Mouse (Mus musculus): ENCODE results near the gene Tbxa2r. TPM values are rescaled to one million over a fixed set of nuclear protein-coding genes. Genes with fewer than 3 reads are reported as not detected.

Gene Tbxa2r
- polyA plus RNA-seq, 1 experiment, result 0.47 TPM

GRCm38 (mm10) chr10:81349146-81349545 lies 20.6 kb downstream of the Tbxa2r start:
- no peak overlapping the region for H3K27ac ChIP-seq (ENCODE audit: control insufficient read depth, insufficient read depth, low read depth, low read length)
- H3K27me3 ChIP-seq (ENCODE audit: control insufficient read depth, insufficient read depth, low read length), result no peaks in the 10 kb centered on the region
- no peak for TF ChIP-seq CTCF (IDR thresholded peaks at IDR 0.05; ENCODE audit: control insufficient read depth, insufficient read depth, insufficient replicate concordance, low read depth, low read length)
- no peak for TF ChIP-seq POLR2A (IDR thresholded peaks at IDR 0.05; ENCODE audit: control insufficient read depth, low read depth, low read length)

GRCm38 (mm10) chr10:81349961-81350350 lies 21.4 kb downstream of the Tbxa2r start:
- H3K27ac ChIP-seq (ENCODE audit: control insufficient read depth, insufficient read depth, low read depth, low read length), result no peak overlapping the region
- H3K4me1 ChIP-seq (ENCODE audit: control insufficient read depth, insufficient read depth, low read length), result peaks cover 34% of the 10 kb centered on the region

More at GRCm38 (mm10) chr10:81349146-81349545, 20.6 kb downstream of the Tbxa2r start:
- Histone ChIP-seq H3K4me1 (ENCODE audit: control insufficient read depth, insufficient read depth, low read length) (peaks cover 32% of the 10 kb centered on the region), H3K4me3 (ENCODE audit: control insufficient read depth, low read depth, low read length) (no peak overlapping the region), H3K36me3 (ENCODE audit: control insufficient read depth, insufficient read depth, low read length) (no peaks in the 10 kb centered on the region)

GRCm38 (mm10) chr10:81350351-81351063 lies 22.0 kb downstream of the Tbxa2r start, which contains the start of gene Hmg20b:
TSS of gene Hmg20b (minus strand) at chr10:81350480.
- Histone ChIP-seq H3K4me3 (ENCODE audit: control insufficient read depth, low read depth, low read length) (peak within 1 kb of the TSS; percentile 83), H3K27ac (ENCODE audit: control insufficient read depth, insufficient read depth, low read depth, low read length) (peak within 1 kb of the TSS; percentile 22; the same call in 1 of the 2 replicates), H3K36me3 (ENCODE audit: control insufficient read depth, insufficient read depth, low read length) (no peaks in the 10 kb centered on the region), H3K4me1 (ENCODE audit: control insufficient read depth, insufficient read depth, low read length) (peaks cover 36% of the 10 kb centered on the region), H3K27me3 (ENCODE audit: control insufficient read depth, insufficient read depth, low read length) (no peaks in the 10 kb centered on the region)
- TF ChIP-seq POLR2A (IDR thresholded peaks at IDR 0.05; ENCODE audit: control insufficient read depth, low read depth, low read length) (no peak), CTCF (IDR thresholded peaks at IDR 0.05; ENCODE audit: control insufficient read depth, insufficient read depth, insufficient replicate concordance, low read depth, low read length) (peak; percentile 59)

More at GRCm38 (mm10) chr10:81349961-81350350, 21.4 kb downstream of the Tbxa2r start:
- TF ChIP-seq CTCF (IDR thresholded peaks at IDR 0.05; ENCODE audit: control insufficient read depth, insufficient read depth, insufficient replicate concordance, low read depth, low read length) (no peak), POLR2A (IDR thresholded peaks at IDR 0.05; ENCODE audit: control insufficient read depth, low read depth, low read length) (no peak)
- H3K36me3 ChIP-seq (ENCODE audit: control insufficient read depth, insufficient read depth, low read length), result no peaks in the 10 kb centered on the region
- H3K27me3 ChIP-seq (ENCODE audit: control insufficient read depth, insufficient read depth, low read length), result no peaks in the 10 kb centered on the region
- H3K4me3 ChIP-seq (ENCODE audit: control insufficient read depth, low read depth, low read length), result peak overlapping the region; percentile 83

- no peak for TF ChIP-seq POLR2A (IDR thresholded peaks at IDR 0.05; ENCODE audit: control insufficient read depth, low read depth, low read length)
- no peak for TF ChIP-seq CTCF (IDR thresholded peaks at IDR 0.05; ENCODE audit: control insufficient read depth, insufficient read depth, insufficient replicate concordance, low read depth, low read length)
- Histone ChIP-seq H3K4me1 (ENCODE audit: control insufficient read depth, insufficient read depth, low read length) (peaks cover 38% of the 10 kb centered on the region), H3K36me3 (ENCODE audit: control insufficient read depth, insufficient read depth, low read length) (no peaks in the 10 kb centered on the region), H3K27ac (ENCODE audit: control insufficient read depth, insufficient read depth, low read depth, low read length) (no peak overlapping the region), H3K4me3 (ENCODE audit: control insufficient read depth, low read depth, low read length) (no peak overlapping the region), H3K27me3 (ENCODE audit: control insufficient read depth, insufficient read depth, low read length) (no peaks in the 10 kb centered on the region)
Observed at GRCm38 (mm10) chr10:81351678-81352291, 23.3 kb downstream of the Tbxa2r start.

GRCm38 (mm10) chr10:81354738-81355477 lies 26.4 kb downstream of the Tbxa2r start:
- H3K27ac ChIP-seq (ENCODE audit: control insufficient read depth, insufficient read depth, low read depth, low read length), result no peak overlapping the region
- TF ChIP-seq POLR2A (IDR thresholded peaks at IDR 0.05; ENCODE audit: control insufficient read depth, low read depth, low read length), result no peak
- no peak for TF ChIP-seq CTCF (IDR thresholded peaks at IDR 0.05; ENCODE audit: control insufficient read depth, insufficient read depth, insufficient replicate concordance, low read depth, low read length)
- no peaks in the 10 kb centered on the region for H3K27me3 ChIP-seq (ENCODE audit: control insufficient read depth, insufficient read depth, low read length)
- no peaks in the 10 kb centered on the region for H3K36me3 ChIP-seq (ENCODE audit: control insufficient read depth, insufficient read depth, low read length)
- no peak overlapping the region for H3K4me3 ChIP-seq (ENCODE audit: control insufficient read depth, low read depth, low read length)
- peaks cover 39% of the 10 kb centered on the region for H3K4me1 ChIP-seq (ENCODE audit: control insufficient read depth, insufficient read depth, low read length)

GRCm38 (mm10) chr10:81355533-81355932 lies 27.0 kb downstream of the Tbxa2r start:
- H3K4me1 ChIP-seq (ENCODE audit: control insufficient read depth, insufficient read depth, low read length), result peaks cover 38% of the 10 kb centered on the region
- H3K36me3 ChIP-seq (ENCODE audit: control insufficient read depth, insufficient read depth, low read length), result no peaks in the 10 kb centered on the region
- no peak overlapping the region for H3K27ac ChIP-seq (ENCODE audit: control insufficient read depth, insufficient read depth, low read depth, low read length)
- no peak overlapping the region for H3K4me3 ChIP-seq (ENCODE audit: control insufficient read depth, low read depth, low read length)
- no peaks in the 10 kb centered on the region for H3K27me3 ChIP-seq (ENCODE audit: control insufficient read depth, insufficient read depth, low read length)
- no peak for TF ChIP-seq CTCF (IDR thresholded peaks at IDR 0.05; ENCODE audit: control insufficient read depth, insufficient read depth, insufficient replicate concordance, low read depth, low read length)
- TF ChIP-seq POLR2A (IDR thresholded peaks at IDR 0.05; ENCODE audit: control insufficient read depth, low read depth, low read length), result no peak
